ENCODE assay signal across 24 mouse cellular contexts in the genomic region with DNA sequence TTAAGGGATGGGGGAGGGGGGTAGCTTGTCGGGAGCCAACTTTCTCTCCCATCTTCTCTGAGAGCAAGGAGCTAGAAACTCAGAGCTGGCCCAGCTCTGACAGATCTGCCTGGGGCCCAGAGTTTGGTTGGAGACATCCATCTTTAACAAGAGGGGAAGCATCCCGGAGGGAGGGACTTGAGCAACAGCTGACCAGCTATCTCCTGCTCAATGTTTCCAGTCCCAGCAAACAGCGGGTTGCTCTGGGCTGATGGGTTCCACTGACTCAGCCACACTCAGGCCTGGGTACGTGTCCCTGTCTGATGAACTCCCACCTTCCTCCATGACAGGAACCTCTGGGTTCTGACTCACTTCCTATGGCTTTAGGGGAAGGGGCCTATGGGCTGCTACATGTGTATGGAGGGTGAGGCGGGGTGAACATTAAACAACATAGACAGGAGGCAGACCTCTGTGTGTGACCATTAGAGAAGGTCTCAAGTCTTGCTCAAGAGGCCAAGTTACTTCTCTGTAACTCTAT. TPM values are rescaled to one million over a fixed set of nuclear protein-coding genes. Genes with fewer than 3 reads are reported as not detected.
DNase-seq lines count a peak whose midpoint lies in the region; ATAC-seq and TF ChIP-seq lines count a peak whose summit lies in the region.
"Had no signal": no experiment of that assay in that cellular context is flagged by ENCODE, and none has a peak within 500 bp of the region (broad histone marks: within the 10 kb centered on the region; RNA-seq: fewer than 3 reads in every experiment).

No protein-coding gene starts in this region.

- DNase-seq in liver, postnatal 0 days, result peak; percentile 26
- DNase-seq in 416B (ENCODE audit: low read depth), result peak; percentile 90
- DNase-seq in yolk sac, embryonic 10.5 days (ENCODE audit: low spot score), result no peak
- DNase-seq: adrenal gland, adult 2 months; cerebellum, adult 11 months; cerebellum, postnatal 25 days; forebrain, postnatal 0 days; gastrocnemius, postnatal 10 days; heart, adult 2 months; layer of hippocampus, postnatal 36 days; left cerebral cortex, postnatal 4 days; liver, embryonic 13.5 days; lung, postnatal 14 days had no signal

- TF ChIP-seq CTCF in liver, postnatal 0 days (IDR thresholded peaks at IDR 0.05; ENCODE audit: low read depth), result no peak

- TF ChIP-seq EP300 in liver, postnatal 0 days (IDR thresholded peaks at IDR 0.05; ENCODE audit: low read depth), result no peak

- H3K9ac ChIP-seq in liver, postnatal 0 days (replicated peaks), result no peak overlapping the region
- no peak overlapping the region for H3K9ac ChIP-seq in liver, embryonic 12.5 days
- H3K9ac ChIP-seq in kidney, embryonic 14.5 days (ENCODE audit: low read depth, low read length), result no peak overlapping the region
- H3K9ac ChIP-seq: forebrain, postnatal 0 days; hindbrain, embryonic 13.5 days; intestine, embryonic 15.5 days; liver, embryonic 13.5 days; midbrain, embryonic 15.5 days had no signal

- no peak overlapping the region for H3K4me2 ChIP-seq in liver, postnatal 0 days (ENCODE audit: low read depth, low read length)
- no peak overlapping the region for H3K4me2 ChIP-seq in liver, embryonic 12.5 days
- no peak overlapping the region for H3K4me2 ChIP-seq in kidney, embryonic 14.5 days (replicated peaks; ENCODE audit: low read depth, low read length)
- H3K4me2 ChIP-seq: hindbrain, embryonic 13.5 days; intestine, embryonic 15.5 days; liver, embryonic 13.5 days; midbrain, embryonic 15.5 days had no signal

- H3K36me3 ChIP-seq in liver, postnatal 0 days (replicated peaks; ENCODE audit: insufficient read depth, low read length), result no peaks in the 10 kb centered on the region
- no peaks in the 10 kb centered on the region for H3K36me3 ChIP-seq in liver, embryonic 12.5 days
- no peaks in the 10 kb centered on the region for H3K36me3 ChIP-seq in kidney, embryonic 14.5 days (ENCODE audit: control insufficient read depth, insufficient read depth, low read length)
- H3K36me3 ChIP-seq: embryonic facial prominence, embryonic 10.5 days; hindbrain, embryonic 13.5 days; intestine, embryonic 15.5 days; liver, embryonic 13.5 days; midbrain, embryonic 15.5 days had no signal

- no peak overlapping the region for H3K4me3 ChIP-seq in liver, postnatal 0 days (ENCODE audit: low read depth, low read length)
- H3K4me3 ChIP-seq in liver, embryonic 12.5 days, result no peak overlapping the region
- H3K4me3 ChIP-seq in kidney, embryonic 14.5 days (ENCODE audit: low read length), result no peak overlapping the region
- H3K4me3 ChIP-seq: embryonic facial prominence, embryonic 10.5 days; erythroblast, embryonic 14.5 days; heart, adult 2 months; hindbrain, embryonic 13.5 days; intestine, embryonic 15.5 days; liver, embryonic 13.5 days; midbrain, embryonic 15.5 days had no signal

- H3K27me3 ChIP-seq in liver, postnatal 0 days (ENCODE audit: insufficient read depth, low read length), result no peaks in the 10 kb centered on the region
- H3K27me3 ChIP-seq in liver, embryonic 12.5 days (replicated peaks), result no peaks in the 10 kb centered on the region
- H3K27me3 ChIP-seq in kidney, embryonic 14.5 days (ENCODE audit: control insufficient read depth, insufficient read depth, low read length), result no peaks in the 10 kb centered on the region
- H3K27me3 ChIP-seq: hindbrain, embryonic 13.5 days; intestine, embryonic 15.5 days; liver, embryonic 13.5 days; midbrain, embryonic 15.5 days had no signal

- no peaks in the 10 kb centered on the region for H3K9me3 ChIP-seq in liver, postnatal 0 days (ENCODE audit: low read length)
- no peaks in the 10 kb centered on the region for H3K9me3 ChIP-seq in liver, embryonic 12.5 days (replicated peaks)
- H3K9me3 ChIP-seq in kidney, embryonic 14.5 days (ENCODE audit: control insufficient read depth, low read length), result no peaks in the 10 kb centered on the region; the same call in 1 of the 2 replicates
- H3K9me3 ChIP-seq: embryonic facial prominence, embryonic 10.5 days; hindbrain, embryonic 13.5 days; intestine, embryonic 15.5 days; liver, embryonic 13.5 days; midbrain, embryonic 15.5 days had no signal

- H3K4me1 ChIP-seq in liver, postnatal 0 days (ENCODE audit: insufficient read depth), result peaks cover 17% of the 10 kb centered on the region
- peaks cover 13% of the 10 kb centered on the region for H3K4me1 ChIP-seq in liver, embryonic 12.5 days
- H3K4me1 ChIP-seq in kidney, embryonic 14.5 days (ENCODE audit: control insufficient read depth, insufficient read depth, low read length), result no peaks in the 10 kb centered on the region
- H3K4me1 ChIP-seq: liver, embryonic 13.5 days; midbrain, embryonic 15.5 days had no signal

- H3K27ac ChIP-seq in liver, postnatal 0 days (ENCODE audit: low read depth), result peak overlapping the region; percentile 80
- H3K27ac ChIP-seq in liver, embryonic 12.5 days, result no peak overlapping the region
- H3K27ac ChIP-seq in kidney, embryonic 14.5 days (ENCODE audit: low read depth, low read length), result no peak overlapping the region
- H3K27ac ChIP-seq: embryonic facial prominence, embryonic 10.5 days; heart, adult 2 months; hindbrain, embryonic 13.5 days; intestine, embryonic 15.5 days; liver, embryonic 13.5 days; midbrain, embryonic 15.5 days; stomach, postnatal 0 days had no signal

- ATAC-seq in liver, postnatal 0 days, result peak; percentile 35
- no peak for ATAC-seq in liver, embryonic 12.5 days
- peak; percentile 28 for ATAC-seq in CD4-positive, CD25-positive, alpha-beta regulatory T cell, adult 4 months
- ATAC-seq in megakaryocyte, adult 5-6 weeks (ENCODE audit: poor library complexity, severe bottlenecking), result peak; percentile 43
- no peak for ATAC-seq in kidney, embryonic 14.5 days (ENCODE audit: low FRiP score, low TSS enrichment)
- ATAC-seq: forebrain, postnatal 0 days; intestine, embryonic 15.5 days had no signal

- 61% methylated on average over 5 of the region's 5 CpGs for WGBS in liver, postnatal 0 days (ENCODE audit: insufficient replicate concordance)
- WGBS in liver, embryonic 12.5 days (ENCODE audit: insufficient replicate concordance), result 45% methylated on average over 5 of the region's 5 CpGs
- WGBS in kidney, embryonic 14.5 days, result 69% methylated on average over 5 of the region's 5 CpGs

RNA-seq across cellular contexts. Expression of a gene that starts 8.6 kb away (rescaled TPM):
- not detected in 2 replicates for polyA plus RNA-seq in liver, postnatal 0 days (2015; fragmentation: Nextera tagmentation; extraction: Ambion mirVana)
- 0.57 TPM in 1 of 2 replicates, not detected in the other for polyA plus RNA-seq in liver, embryonic 12.5 days (2016; fragmentation: Nextera tagmentation; extraction: Ambion mirVana)
- 1 to 10 TPM; 1.5 to 3.7 TPM for polyA plus RNA-seq in CD4-positive, CD25-positive, alpha-beta regulatory T cell, adult 4 months (2017; shearing (Covaris generic))
- 0.91 and 1.0 TPM in 2 replicates for total RNA-seq in megakaryocyte, adult 5-6 weeks (2015)
- total RNA-seq in megakaryocyte, adult 5-6 weeks (2017), result 0.20 TPM in 1 of 2 replicates, not detected in the other
- polyA plus RNA-seq in kidney, embryonic 14.5 days (2014; fragmentation: Nextera tagmentation; extraction: Ambion mirVana), result 0.70 and 1.0 TPM in 2 replicates
- total RNA-seq: adrenal gland, adult 2 months; gastrocnemius, postnatal 10 days; heart, adult 2 months; layer of hippocampus, adult 18-20 months; layer of hippocampus, postnatal 36 days had no signal
- polyA plus RNA-seq: erythroblast, embryonic 14.5 days; liver, embryonic 13.5 days had no signal

RNA-seq across cellular contexts. Expression of a gene that starts 44.3 kb away (rescaled TPM):
- polyA plus RNA-seq in liver, postnatal 0 days (2015; fragmentation: Nextera tagmentation; extraction: Ambion mirVana), result 11.4 and 11.9 TPM in 2 replicates
- polyA plus RNA-seq in liver, embryonic 12.5 days (2016; fragmentation: Nextera tagmentation; extraction: Ambion mirVana), result 3.5 and 3.9 TPM in 2 replicates
- 100 to 1,000 TPM; 171 to 206 TPM for polyA plus RNA-seq in CD4-positive, CD25-positive, alpha-beta regulatory T cell, adult 4 months (2017; shearing (Covaris generic))
- total RNA-seq in megakaryocyte, adult 5-6 weeks (2015), result 267 and 312 TPM in 2 replicates
- 783 and 809 TPM in 2 replicates for total RNA-seq in megakaryocyte, adult 5-6 weeks (2017)
- polyA plus RNA-seq in kidney, embryonic 14.5 days (2014; fragmentation: Nextera tagmentation; extraction: Ambion mirVana), result 2.2 and 4.6 TPM in 2 replicates

Comparison
In these comparisons a context has a peak if more than half of its experiments do, and no peak if none do; other contexts are left out.
1. ATAC-seq: peak in liver, postnatal 0 days (single experiment), CD4-positive, CD25-positive, alpha-beta regulatory T cell, adult 4 months (single experiment) and megakaryocyte, adult 5-6 weeks (single experiment); none in liver, embryonic 12.5 days (single experiment) and kidney, embryonic 14.5 days (single experiment).
2. RNA of a gene that starts 44.3 kb away (polyA plus RNA-seq): 171 to 206 TPM in CD4-positive, CD25-positive, alpha-beta regulatory T cell, adult 4 months; 11.4 to 11.9 TPM in liver, postnatal 0 days, 2.2 to 4.6 TPM in kidney, embryonic 14.5 days and 3.5 to 3.9 TPM in liver, embryonic 12.5 days; every median in the first group is over 10 times any median in the second.